Mouse (Mus musculus) intestine, embryonic 16.5 days (tissue): ENCODE measurements at regions not wholly inside any gene's neighbourhood (a gene's known extent, or its start where the extent isn't known, plus 50 kb on each side); places are given as distances from the start of the nearest gene placed in this dataset.

Experiments
- ATAC-seq: fragments of 200-750 bp; cut with Nextera tagmentation; 2 replicates; pipeline ENCODE4 v1.8.0; 2017; ENCODE audit warnings: moderate TSS enrichment, moderate library complexity
- H3K27ac ChIP-seq: fragments of 300-500 bp; sonication (generic); 2 replicates; pipeline ENCODE4 v1.5.1; 2014; ENCODE audit warnings: mild to moderate bottlenecking, low read length
- H3K27me3 ChIP-seq: fragments of 300-500 bp; sonication (generic); replicated peaks from 2 replicates; pipeline ENCODE4 v1.6.1; 2014; ENCODE audit warnings: low read length, control low read depth, mixed read lengths; ENCODE audit not compliant: control insufficient read depth, insufficient read depth
- H3K36me3 ChIP-seq: fragments of 300-500 bp; sonication (generic); 2 replicates; pipeline ENCODE4 v1.6.1; 2014; ENCODE audit warnings: low read length, control low read depth; ENCODE audit not compliant: control insufficient read depth, insufficient read depth
- H3K4me1 ChIP-seq: fragments of 300-500 bp; sonication (generic); 2 replicates; pipeline ENCODE4 v1.6.1; 2014; ENCODE audit warnings: low read length, control low read depth, mixed read lengths; ENCODE audit not compliant: control insufficient read depth, insufficient read depth
- H3K4me2 ChIP-seq: fragments of 300-500 bp; sonication (generic); 2 replicates; pipeline ENCODE4 v1.6.1; 2014; ENCODE audit warnings: low read depth, low read length, control low read depth
- H3K4me3 ChIP-seq: fragments of 300-500 bp; sonication (generic); 2 replicates; pipeline ENCODE4 v1.5.1; 2014; ENCODE audit warnings: mild to moderate bottlenecking, low read length
- H3K9ac ChIP-seq: fragments of 300-500 bp; sonication (generic); 2 replicates; pipeline ENCODE4 v1.6.1; 2014; ENCODE audit warnings: low read depth, low read length
- H3K9me3 ChIP-seq: fragments of 300-500 bp; sonication (generic); 2 replicates; pipeline ENCODE4 v1.6.1; 2016; ENCODE audit warnings: low read length, control low read depth; ENCODE audit not compliant: control insufficient read depth
- WGBS: fragments of 180-500 bp; shearing (Covaris S2); extraction: QIAGEN DNeasy Blood & Tissue Kit; methylation state at CpG from one replicate; pipeline ENCODE4 v1.1.7; 2014; 5-methylcytosine and 5-hydroxymethylcytosine counted together

DNA sequence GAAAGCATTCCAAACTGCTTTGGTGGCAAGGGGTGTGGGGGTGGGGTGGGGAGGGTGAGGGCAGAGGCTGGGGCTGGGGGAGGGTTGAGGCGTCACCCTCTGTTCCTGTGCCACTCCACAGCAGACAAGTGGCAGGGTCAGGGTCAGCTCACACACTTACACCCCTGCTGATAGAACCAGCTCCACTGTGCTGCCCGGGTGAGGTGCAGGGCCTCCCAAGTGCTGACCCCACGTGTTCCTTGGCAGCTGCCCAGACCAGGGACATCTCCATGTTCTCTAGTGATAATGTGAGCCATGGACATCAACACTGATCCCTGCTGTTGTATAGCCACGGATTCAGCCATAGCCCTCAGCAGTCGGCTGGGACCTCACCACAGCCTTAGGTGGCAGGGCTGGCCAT, 1652.3 kb upstream of the Gm7489 start:
- Histone ChIP-seq H3K36me3 (no peaks in the 10 kb centered on the region), H3K4me1 (no peaks in the 10 kb centered on the region), H3K27ac (no peak overlapping the region), H3K9me3 (no peaks in the 10 kb centered on the region), H3K4me3 (no peak overlapping the region), H3K27me3 (no peaks in the 10 kb centered on the region), H3K4me2 (no peak overlapping the region), H3K9ac (no peak overlapping the region)
- 90% methylated on average over 5 of the region's 5 CpGs for WGBS
- no peak for ATAC-seq

DNA sequence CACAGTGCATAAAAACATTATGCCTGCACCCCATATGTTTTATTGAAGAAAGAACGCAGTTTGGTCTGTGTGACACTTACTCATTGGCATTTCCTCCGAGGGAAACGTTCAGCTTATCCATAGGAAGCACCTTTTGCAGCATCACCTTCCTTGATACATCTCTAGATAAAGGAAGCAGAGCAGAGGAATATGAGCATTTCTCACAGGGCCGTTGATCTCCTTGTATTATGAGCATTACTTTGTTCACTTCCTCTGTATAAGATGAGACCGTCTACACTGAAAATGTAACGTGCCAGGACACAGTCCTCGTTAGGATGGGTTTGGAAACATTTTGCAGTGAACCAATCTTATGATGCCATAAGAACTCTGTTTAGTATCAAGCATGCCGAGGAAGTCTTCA, 1648.5 kb upstream of the Gm7489 start:
- WGBS, result 37% methylated on average over 8 of the region's 8 CpGs
- H3K4me2 ChIP-seq, result no peak overlapping the region
- no peak overlapping the region for H3K27ac ChIP-seq
- H3K9ac ChIP-seq, result no peak overlapping the region
- no peak for ATAC-seq
- H3K4me1 ChIP-seq, result no peaks in the 10 kb centered on the region
- no peaks in the 10 kb centered on the region for H3K9me3 ChIP-seq
- H3K27me3 ChIP-seq, result no peaks in the 10 kb centered on the region
- no peaks in the 10 kb centered on the region for H3K36me3 ChIP-seq
- H3K4me3 ChIP-seq, result no peak overlapping the region

DNA sequence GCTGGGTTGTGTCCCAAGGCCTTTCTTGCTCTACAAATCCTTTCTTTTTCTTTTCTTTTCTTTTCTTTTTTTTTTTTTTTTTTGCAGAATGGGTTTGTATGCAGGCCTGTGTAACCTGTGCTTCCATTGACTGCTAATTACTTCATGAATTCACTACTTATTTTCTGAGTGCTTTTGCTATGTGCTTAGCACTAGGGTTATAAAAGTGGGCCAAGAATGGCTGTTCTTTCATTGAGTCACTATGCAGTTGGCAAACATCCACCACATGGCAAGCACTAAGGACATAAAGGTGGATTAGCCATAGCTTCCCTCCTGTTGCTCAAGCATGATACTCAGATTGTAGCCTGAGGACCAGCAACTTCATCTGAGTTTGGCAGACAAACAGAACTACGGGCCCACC, 1641.8 kb upstream of the Gm7489 start:
- H3K4me2 ChIP-seq, result no peak overlapping the region
- 87% methylated on average over 1 of the region's 1 CpGs for WGBS
- ATAC-seq, result no peak
- H3K9ac ChIP-seq, result no peak overlapping the region
- no peak overlapping the region for H3K27ac ChIP-seq
- H3K27me3 ChIP-seq, result no peaks in the 10 kb centered on the region
- H3K4me3 ChIP-seq, result no peak overlapping the region
- H3K4me1 ChIP-seq, result no peaks in the 10 kb centered on the region
- H3K9me3 ChIP-seq, result no peaks in the 10 kb centered on the region
- no peaks in the 10 kb centered on the region for H3K36me3 ChIP-seq
